In the genomic region with DNA sequence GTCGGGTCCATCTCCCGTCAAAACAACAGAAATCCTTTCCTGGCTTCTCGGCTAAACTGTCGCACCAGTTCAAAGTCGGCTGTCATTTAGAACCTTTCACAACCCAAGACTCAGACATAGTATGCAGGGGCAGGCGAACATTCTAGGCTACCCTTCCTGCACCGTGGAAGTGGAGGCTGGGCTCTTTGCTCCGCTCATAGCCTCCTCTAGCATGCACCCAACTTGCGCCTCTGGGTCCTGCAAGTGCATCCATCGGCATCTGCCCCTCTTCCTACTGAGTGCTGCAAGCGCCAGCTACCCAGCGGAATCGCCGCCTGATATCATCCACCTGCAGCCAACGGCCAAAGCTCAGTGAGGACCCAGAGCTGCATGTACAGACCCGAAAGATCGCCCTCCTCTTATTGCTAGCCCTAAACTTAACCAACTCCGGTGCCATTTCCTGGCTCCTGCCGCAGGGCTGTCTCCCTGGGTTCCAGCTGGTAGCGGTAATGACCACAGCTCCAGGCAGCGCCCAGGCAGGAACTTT, we compare ENCODE assay signal across 8 mouse cellular contexts. TPM values are rescaled to one million over a fixed set of nuclear protein-coding genes. Genes with fewer than 3 reads are reported as not detected.
DNase-seq lines count a peak whose midpoint lies in the region; ATAC-seq lines count a peak whose summit lies in the region.

A gene (minus strand): TSS at position 100 of the 526 bp plus-strand sequence.

- 0 out of 2 replicates have a peak, but pooled peaks have one; percentile 13 for ATAC-seq in lung, embryonic 16.5 days (ENCODE audit: low read depth)

- H3K4me1 ChIP-seq in heart, embryonic 10.5 days: peaks cover 14% of the 10 kb centered on the region
- H3K4me1 ChIP-seq in lung, embryonic 16.5 days (replicated peaks; ENCODE audit: control insufficient read depth, insufficient read depth, low read length): peaks cover 14% of the 10 kb centered on the region

- DNase-seq in kidney, postnatal 10 days: peak; percentile 27
- no peak for DNase-seq in kidney, postnatal 14 days
- DNase-seq in cerebellum, postnatal 25 days: peak; percentile 51 to 57
- peak; percentile 75 for DNase-seq in heart, embryonic 10.5 days (ENCODE audit: low spot score)
- peak; percentile 19 to 50 for DNase-seq in layer of hippocampus, adult 8-10 months (ENCODE audit: low spot score in 2 of 2)
- peak; percentile 40 for DNase-seq in right cerebral cortex, postnatal 4 days
- no peak for DNase-seq in spleen, adult 12 weeks (ENCODE audit: low spot score)

- peak within 1 kb of the TSS; percentile 90 for H3K4me2 ChIP-seq in lung, embryonic 16.5 days (ENCODE audit: low read depth, low read length)

- H3K9ac ChIP-seq in lung, embryonic 16.5 days (ENCODE audit: low read length): peak within 1 kb of the TSS; percentile 57

- H3K9me3 ChIP-seq in heart, embryonic 10.5 days: no peaks in the 10 kb centered on the region
- H3K9me3 ChIP-seq in lung, embryonic 16.5 days (ENCODE audit: control insufficient read depth, low read length): no peaks in the 10 kb centered on the region

- peak within 1 kb of the TSS; percentile 75 for H3K4me3 ChIP-seq in heart, embryonic 10.5 days
- H3K4me3 ChIP-seq in lung, embryonic 16.5 days (ENCODE audit: low read length): peak within 1 kb of the TSS; percentile 55

- H3K36me3 ChIP-seq in heart, embryonic 10.5 days: no peaks in the 10 kb centered on the region
- no peaks in the 10 kb centered on the region for H3K36me3 ChIP-seq in lung, embryonic 16.5 days (ENCODE audit: control insufficient read depth, insufficient read depth, low read length)

- WGBS in heart, embryonic 10.5 days: under 1% methylated on average over 21 of the region's 21 CpGs
- WGBS in lung, embryonic 16.5 days: under 1% methylated on average over 21 of the region's 21 CpGs

- H3K27ac ChIP-seq in heart, embryonic 10.5 days: peak within 1 kb of the TSS; percentile 84
- H3K27ac ChIP-seq in lung, embryonic 16.5 days (ENCODE audit: low read length): no peak within 1 kb of the TSS

- H3K27me3 ChIP-seq in heart, embryonic 10.5 days (ENCODE audit: insufficient read depth, poor library complexity, severe bottlenecking): peaks cover 21% of the 10 kb centered on the region
- peaks cover 33% of the 10 kb centered on the region for H3K27me3 ChIP-seq in lung, embryonic 16.5 days (ENCODE audit: control insufficient read depth, insufficient read depth, low read depth, low read length)

RNA-seq across cellular contexts. Expression of the gene that starts here (rescaled TPM):
- polyA plus RNA-seq in heart, embryonic 10.5 days (2016; fragmentation: Nextera tagmentation; extraction: Ambion mirVana): 1.5 and 1.9 TPM in 2 replicates
- total RNA-seq in layer of hippocampus, adult 8-10 months (2022): 10 to 100 TPM; 37.8 to 40.5 (median 39.8) TPM
- polyA plus RNA-seq in lung, embryonic 16.5 days (2015; fragmentation: Nextera tagmentation; extraction: Ambion mirVana): 0.45 and 0.54 TPM in 2 replicates

Comparison
In these comparisons a context has a peak if more than half of its experiments do, and no peak if none do; other contexts are left out.
1. DNase-seq: peak in kidney, postnatal 10 days (single experiment), cerebellum, postnatal 25 days (2 of 2), heart, embryonic 10.5 days (single experiment), layer of hippocampus, adult 8-10 months (2 of 2) and right cerebral cortex, postnatal 4 days (single experiment); none in kidney, postnatal 14 days (single experiment) and spleen, adult 12 weeks (single experiment).
2. Peak in ATAC-seq, H3K4me3 ChIP-seq, H3K9ac ChIP-seq and H3K4me2 ChIP-seq in lung, embryonic 16.5 days; RNA of the gene not detected or under 1 TPM.